Mouse (Mus musculus) heart, postnatal 36 days (tissue): ENCODE results near the gene Klf6. TPM values are rescaled to one million over a fixed set of nuclear protein-coding genes. Genes with fewer than 3 reads are reported as not detected.
A peak's percentile ranks its signal among the peaks of the same experiment; 100 is the strongest.

ENCODE experiments used
- DNase-seq, 2 experiments: peaks; one replicate each; pipeline ENCODE4 v3.0.0; 2021 to 2022
- intact Hi-C: fragments of 180-260 bp; cut with DNase I; formaldehyde crosslinking; loops from one replicate; pipeline ENCODE4 v1.15.1; 2025
- total RNA-seq, 2 experiments: library from RNA; stranded (reverse); gene quantifications; 2 replicates each; pipeline ENCODE4 v1.2.3; 2021

Klf6 gene
- total RNA-seq, 2 experiments from 2014 or later, result 52.0 to 65.6 TPM

DNA sequence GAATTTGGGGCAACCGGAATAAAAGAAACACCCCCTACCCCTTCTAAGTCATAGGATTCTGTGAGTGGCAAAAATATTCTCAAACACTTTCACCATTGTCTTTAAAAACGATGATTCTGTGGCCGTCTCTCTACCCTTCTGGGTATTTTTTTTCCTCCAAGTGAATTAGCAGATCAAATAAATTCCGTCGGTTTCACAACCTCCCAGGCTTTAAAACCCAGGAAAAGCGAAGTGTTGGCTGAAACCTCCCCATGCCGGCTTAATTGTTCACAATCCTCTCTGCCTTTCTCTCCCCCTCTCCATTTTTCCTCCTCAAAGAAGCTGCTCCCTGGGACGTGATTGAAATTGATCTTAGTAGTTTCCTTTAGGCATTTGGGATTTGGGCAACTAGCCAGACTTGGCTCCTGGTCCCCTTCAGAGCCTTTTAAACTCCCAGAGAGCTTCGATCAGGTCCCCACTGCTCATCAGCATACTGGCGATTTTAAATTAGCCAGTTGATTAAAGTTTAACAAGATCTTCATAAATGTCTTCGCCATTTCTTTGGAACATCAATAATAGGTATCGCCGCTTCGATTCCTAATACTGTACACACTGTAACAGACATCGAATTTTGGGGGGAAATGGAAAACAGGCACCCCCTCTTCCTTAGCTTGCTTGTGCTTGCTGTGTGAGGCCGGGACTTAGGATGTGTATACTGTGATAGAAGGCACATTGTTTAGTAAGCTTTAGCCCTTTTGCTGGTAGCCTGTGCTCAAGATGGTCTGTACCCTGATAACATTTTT, 1.5 kb downstream of the Klf6 start:
- DNase-seq, result peak; percentile 56 to 75
- intact Hi-C loops, result loop anchor here (1.0 to 5.0 kb wide), 10 partner anchors 60 to 1196 kb away; no protein-coding TSS in a partner anchor

DNA sequence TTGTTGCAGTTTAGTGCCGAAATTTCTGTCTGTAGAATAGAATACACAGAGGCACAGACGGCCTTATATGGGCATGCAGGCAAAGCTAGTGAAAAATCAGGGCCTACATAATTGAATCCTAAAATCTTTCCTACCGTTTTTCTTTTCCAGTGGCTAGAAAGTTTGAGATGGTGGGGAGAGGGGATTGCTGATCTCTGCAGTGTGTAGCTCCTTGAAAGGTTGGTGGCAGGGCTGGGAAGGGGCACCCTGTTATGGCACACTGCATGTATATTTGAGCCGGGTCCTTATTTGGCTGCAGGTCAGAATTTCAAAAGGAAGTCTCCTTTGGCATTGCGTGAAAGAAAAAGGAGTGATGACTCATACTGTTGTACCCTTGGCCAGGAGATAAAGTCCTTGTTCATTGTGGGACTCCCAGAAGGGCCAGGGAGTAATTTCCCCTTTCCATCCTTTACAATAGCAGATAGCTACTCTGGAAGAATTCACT, 2.2 kb downstream of the Klf6 start:
- intact Hi-C loops, result loop anchor here (1.0 to 5.0 kb wide), 10 partner anchors 60 to 1197 kb away; no protein-coding TSS in a partner anchor
- peak; percentile 55 to 71 for DNase-seq

DNA sequence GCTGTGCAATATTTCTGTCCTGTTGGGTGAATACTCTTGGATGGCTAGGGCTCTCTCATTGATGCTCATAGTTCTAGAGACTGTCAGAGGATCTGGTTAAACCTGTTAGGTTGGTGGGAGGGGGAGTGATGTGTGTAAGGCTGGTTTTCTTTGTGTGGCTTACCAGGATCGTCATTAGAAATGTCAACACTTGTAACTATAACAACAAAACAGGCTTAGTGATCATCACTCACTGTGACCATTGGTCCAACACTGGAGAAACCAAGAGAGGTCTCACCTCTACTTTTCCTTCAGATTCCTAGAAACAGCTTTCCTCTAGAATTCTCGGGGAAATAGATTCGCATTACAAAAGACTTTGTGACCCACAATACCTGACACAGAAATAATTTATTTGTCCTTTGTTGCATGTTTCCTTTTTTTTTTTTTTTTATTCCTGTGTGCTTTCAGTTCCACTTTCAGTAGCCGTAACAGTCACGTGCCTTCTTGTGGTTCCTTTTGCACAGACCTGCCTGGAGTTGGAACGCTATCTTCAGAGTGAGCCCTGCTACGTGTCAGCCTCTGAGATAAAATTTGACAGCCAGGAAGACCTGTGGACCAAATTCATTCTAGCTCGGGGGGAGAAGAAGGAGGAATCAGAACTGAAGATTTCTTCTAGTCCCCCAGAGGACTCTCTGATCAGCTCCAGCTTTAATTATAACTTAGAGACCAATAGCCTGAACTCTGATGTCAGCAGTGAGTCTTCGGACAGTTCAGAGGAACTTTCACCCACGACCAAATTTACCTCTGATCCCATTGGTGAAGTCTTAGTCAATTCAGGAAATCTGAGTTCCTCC, 3.2 kb downstream of the Klf6 start:
- no peak for DNase-seq
- intact Hi-C loops, result loop anchor here (5.0 kb wide), 10 partner anchors 152 to 922 kb away; no protein-coding TSS in a partner anchor

DNA sequence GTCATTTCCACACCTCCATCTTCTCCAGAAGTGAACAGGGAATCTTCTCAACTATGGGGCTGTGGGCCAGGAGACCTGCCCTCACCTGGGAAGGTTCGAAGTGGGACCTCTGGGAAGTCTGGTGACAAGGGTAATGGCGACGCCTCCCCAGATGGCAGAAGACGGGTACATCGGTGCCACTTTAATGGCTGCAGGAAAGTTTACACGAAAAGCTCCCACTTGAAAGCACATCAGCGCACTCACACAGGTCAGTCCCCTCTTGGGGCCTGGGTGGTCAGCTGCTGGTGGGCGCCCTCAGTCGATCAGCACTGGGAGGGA, 3.8 kb downstream of the Klf6 start:
- intact Hi-C loops, result loop anchor here (5.0 kb wide), 2 partner anchors 428 to 518 kb away; no protein-coding TSS in a partner anchor
- DNase-seq, result no peak

DNA sequence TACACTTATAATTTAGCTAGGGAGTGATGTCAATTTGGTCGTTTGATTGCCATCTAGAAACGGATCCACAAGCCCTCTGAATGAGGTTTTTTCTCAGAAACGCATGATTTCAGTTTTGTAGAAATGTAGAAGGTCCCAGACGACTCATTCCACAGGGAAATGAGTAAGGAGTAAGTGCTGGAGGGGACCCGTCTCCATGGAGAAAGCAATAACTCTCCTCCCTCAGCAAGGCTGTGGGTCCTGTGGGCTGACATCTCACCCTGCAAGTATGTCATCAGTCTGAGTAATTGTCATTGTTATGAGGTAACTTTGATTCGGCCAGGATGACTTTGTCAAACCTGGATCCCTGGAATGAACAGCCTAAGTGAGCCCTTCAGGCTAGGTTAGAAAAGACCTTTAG, 4.8 kb downstream of the Klf6 start:
- intact Hi-C loops, result loop anchor here (5.0 kb wide), 2 partner anchors 429 to 519 kb away; no protein-coding TSS in a partner anchor

DNA sequence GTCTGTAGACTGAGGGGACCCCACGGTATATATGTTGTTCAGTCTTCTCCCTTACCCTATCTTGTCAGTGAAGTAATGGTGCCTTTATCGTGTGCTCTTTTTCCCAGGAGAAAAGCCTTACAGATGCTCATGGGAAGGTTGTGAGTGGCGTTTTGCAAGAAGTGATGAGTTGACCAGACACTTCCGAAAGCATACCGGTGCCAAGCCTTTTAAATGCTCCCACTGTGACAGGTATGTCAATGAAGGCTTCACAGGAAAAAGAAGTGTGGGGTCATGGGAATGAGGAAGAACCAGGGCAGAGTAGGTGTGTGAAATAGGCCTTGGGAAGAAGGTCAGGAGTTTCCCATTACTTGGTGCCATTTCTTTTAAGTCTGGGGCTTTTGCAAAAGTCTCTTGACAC, 5.2 kb downstream of the Klf6 start:
- intact Hi-C loops, result loop anchor here (5.0 kb wide), 2 partner anchors 429 to 519 kb away; no protein-coding TSS in a partner anchor
- peak in 1 of 2 experiments; percentile 19 for DNase-seq

More for the DNA sequence above, 4.8 kb downstream of the Klf6 start:
- DNase-seq, result no peak

DNA sequence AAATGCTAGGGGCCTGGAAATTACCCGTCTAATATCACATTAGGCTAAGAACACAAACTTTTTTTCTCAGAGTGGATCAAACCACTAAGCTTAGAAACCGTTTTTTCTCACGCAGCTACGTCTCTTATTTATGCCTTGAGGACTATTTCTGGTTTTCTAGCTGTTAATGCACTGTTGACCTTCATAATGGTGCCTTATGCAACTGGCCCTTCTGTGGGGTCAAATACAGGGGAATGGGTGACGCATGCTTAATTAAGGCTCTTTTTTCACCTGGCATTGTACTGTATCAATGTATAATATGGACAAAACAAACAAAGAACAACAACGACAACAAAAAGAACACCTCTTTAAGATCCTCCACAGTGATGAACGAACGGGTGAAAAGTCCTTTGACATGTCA, 7.1 kb downstream of the Klf6 start:
- DNase-seq, result no peak
- intact Hi-C loops, result loop anchor here (5.0 kb wide), 2 partner anchors 431 to 521 kb away; no protein-coding TSS in a partner anchor

DNA sequence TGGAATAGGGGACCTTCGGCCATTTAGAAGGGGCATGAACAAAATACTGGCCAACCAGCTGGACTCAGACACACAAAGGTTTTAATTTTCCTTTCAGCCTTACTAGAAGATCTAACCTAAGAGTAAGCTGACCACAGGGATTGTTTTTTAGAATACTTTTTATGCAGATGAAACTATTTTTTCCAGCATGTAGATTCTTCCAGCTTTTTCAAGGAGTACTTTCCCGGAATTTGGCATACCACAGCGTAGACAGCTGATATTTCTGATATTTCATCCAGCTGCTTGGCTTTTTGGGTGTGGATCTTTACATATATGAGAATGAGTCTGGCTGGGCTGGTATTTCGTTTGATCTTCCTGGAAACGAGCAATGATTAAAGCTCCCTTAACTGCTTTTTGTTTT, 8.2 kb downstream of the Klf6 start:
- no peak for DNase-seq
- intact Hi-C loops, result loop anchor here (5.0 kb wide), 2 partner anchors 432 to 522 kb away; no protein-coding TSS in a partner anchor

DNA sequence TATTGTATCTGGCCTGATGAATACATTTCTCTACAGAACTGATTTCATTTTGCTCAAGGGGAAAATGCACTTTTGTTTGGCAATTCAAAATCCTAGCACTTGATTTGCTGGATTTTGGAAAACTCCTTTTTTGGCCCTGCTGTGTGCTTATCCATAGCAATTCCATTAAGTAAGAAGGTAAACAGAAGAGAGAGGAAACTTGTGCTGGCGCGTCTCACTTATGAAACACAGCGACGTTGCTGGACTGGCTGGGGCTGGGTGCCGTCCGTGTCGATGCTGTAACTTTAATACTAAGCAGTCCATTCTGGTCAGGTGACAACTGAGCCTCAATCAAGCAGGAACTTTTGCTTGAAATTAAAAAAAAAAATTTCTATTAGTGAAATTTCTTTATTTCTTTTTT, 8.6 kb downstream of the Klf6 start:
- intact Hi-C loops, result loop anchor here (5.0 kb wide), 2 partner anchors 433 to 523 kb away; no protein-coding TSS in a partner anchor
- DNase-seq, result peak in 1 of 2 experiments; percentile 55

DNA sequence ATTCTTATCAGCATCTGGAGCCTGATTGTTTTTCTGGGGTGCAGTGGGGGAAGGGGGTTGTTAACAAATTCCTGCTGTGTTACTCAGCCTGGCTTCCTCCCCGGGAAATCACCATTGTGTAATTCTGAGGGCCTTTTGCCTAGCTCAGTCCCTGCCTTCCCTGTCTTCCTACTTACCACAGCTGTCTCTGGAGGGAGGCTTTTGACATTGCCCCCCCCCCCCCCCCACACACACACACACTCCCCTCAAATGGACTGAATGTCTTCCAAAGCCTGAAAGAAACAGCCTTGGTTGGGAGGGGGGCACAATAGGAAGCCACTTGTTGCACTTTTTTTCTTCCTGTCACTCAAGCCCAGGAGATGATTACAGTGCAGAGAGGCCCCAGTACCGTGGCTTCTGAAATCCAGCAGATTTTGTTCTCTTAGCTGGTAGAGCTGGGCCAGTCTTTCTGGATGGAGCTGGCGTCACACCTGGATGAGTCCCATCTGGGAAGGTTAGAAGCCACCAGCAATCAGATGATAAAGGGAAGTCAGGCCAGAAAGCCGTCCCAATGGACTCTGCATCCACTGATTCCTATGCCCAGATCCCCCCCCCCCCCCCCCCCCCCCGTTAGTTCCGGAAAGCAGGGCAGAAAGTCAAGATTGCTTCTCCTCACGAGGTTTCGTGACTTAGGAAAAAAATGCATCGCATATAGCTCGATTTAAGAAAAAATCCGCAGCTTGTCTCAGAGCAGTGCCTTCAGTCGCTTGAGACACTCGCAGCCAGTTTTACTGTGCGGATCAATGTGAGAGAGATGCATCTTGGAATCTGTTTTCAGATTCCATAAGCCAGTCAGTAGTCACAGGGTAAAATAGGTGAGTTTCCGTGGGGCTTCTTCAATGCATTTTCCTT, 9.3 kb downstream of the Klf6 start:
- DNase-seq, result peak; percentile 73 to 74
- intact Hi-C loops, result no loop called here

DNA sequence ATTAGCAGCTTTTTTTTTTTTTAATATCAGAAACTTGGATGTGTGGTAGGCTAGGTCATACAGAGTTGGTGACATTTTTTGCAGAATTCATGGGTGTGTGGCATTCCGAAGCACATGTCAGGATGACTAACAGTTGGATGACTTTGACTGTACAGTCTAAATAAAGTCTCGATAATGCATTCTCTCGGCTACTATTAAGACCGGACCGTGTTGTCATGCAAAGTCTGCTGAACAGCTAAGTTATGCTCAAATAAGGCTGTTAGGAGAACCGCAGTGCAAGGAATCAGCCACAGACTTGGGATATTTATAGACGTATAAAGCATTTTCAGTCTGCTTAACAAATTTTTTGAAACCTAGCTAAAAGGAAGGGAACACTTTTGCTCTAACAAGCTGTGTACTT, 10.1 kb downstream of the Klf6 start:
- no peak for DNase-seq

DNA sequence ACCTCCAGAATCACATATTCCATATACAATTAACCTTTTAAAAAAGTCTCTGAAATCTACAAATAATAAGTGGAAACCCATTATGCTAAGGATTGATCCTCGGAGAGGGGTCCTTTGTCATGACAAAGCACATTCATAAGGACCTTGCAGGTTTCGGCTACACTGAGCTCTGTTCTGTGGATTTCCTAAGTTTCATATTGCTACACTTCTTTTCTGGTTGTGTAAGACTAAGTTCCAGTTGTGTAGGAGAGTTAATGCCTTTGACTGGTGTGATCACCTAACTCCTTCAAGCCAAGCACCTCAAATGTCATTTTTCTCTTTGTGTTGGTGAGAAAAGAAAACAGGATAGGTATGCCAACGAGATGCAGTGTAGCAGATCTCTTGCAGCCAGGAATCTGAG, 12.4 kb downstream of the Klf6 start:
- intact Hi-C loops, result no loop called here
- no peak for DNase-seq

More for the DNA sequence above, 10.1 kb downstream of the Klf6 start:
- intact Hi-C loops, result no loop called here

DNA sequence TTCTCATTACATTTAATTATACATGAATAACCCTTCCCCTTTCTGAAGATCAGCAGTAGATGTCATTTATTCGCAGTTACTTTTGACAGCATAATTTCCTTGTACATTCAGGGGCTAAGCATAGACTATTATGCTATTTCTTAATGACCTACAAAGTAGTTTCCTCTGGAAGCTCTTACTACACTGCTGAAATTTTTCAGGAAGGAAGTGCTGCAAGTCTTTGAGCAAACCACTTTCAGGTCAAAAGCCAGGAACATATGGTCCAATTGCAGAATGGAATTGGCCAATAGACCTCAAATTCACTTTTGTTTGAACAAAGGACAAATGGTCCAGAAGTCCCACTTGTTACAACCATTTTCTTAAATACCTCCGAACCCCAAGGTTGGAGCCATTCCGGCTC, 14.2 kb downstream of the Klf6 start:
- intact Hi-C loops, result loop anchor here (5.0 kb wide), 1 partner anchor 62 kb away; no protein-coding TSS in a partner anchor
- DNase-seq, result no peak

DNA sequence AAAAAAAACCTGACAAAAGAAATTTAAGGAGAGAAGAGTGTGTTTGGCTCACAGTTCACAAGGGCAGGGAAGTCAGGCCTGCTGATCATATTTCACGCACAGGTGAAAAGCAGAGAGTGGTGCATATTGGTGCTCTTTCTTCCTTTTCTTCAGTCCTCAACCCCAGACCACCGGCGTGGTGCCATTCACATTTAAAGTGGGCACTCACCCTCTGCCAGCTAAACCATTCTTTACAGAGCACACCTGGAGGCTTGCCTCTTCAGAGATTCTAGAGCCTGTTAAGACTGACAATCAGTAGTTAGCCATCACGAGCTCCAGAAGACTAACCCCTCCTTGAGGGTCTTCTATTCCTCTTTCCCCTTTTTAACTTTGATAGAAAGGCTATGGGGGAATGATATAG, 17.5 kb downstream of the Klf6 start:
- DNase-seq, result no peak
- intact Hi-C loops, result loop anchor here (5.0 kb wide), 1 partner anchor 59 kb away; no protein-coding TSS in a partner anchor

DNA sequence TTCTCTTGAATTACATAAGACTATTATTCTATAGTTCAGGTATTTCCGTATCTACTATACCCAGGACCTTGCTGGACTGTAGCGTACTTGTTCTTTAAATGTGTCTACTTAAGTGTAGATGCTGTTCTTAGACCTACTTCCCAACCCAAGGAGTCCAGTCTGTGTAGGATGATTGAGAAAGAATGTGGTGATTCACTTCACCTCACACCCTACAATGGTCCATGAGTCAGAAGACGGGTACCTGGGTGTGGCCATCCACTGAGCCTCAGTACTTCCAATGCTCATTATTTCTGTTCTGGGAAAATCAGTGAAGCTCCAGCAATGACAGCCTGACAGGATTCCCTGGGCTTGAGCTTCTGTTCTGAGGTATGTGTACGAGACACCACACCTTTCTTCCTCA, 25.5 kb downstream of the Klf6 start:
- intact Hi-C loops, result no loop called here
- no peak for DNase-seq

DNA sequence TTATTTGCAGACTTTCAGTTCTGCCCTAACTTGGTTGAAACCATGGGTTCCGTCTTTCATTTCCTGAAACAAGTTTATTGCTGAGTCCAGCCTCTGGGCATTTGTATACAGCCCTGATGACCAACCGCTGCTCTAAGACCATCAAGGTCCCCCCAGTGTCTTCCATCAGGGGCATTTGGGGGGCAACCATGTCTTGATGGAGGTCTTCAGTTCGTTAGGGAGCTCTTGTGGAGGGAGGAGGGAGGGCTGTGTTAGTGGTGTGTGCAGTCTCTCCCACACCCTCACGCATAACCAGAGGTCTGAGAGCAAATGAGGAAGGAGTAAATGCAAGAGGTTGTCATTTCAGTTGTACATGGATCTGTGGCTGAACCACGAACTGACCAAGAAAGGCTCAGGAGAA, 26.9 kb downstream of the Klf6 start:
- peak in 1 of 2 experiments; percentile 42 for DNase-seq
- intact Hi-C loops, result no loop called here

DNA sequence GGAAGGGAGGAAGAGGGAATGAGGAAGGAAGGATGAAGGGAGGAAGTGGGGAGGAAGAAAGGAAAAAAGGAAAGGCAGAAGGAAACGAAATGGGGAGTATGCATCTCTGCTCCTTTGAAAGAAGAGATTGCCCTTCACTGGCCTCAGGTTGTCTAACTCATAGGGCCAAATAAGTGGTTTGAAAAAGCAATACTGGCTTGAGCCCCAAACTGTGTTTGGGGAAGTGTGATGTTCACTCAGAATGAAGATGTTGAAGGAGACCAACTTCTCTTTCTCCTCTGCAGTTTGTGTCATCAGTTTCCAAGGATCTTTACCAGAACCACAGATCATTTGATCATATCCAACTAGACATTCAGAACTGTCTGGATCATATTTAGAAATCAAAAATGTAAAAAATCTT, 27.4 kb downstream of the Klf6 start:
- DNase-seq, result no peak
- intact Hi-C loops, result no loop called here

DNA sequence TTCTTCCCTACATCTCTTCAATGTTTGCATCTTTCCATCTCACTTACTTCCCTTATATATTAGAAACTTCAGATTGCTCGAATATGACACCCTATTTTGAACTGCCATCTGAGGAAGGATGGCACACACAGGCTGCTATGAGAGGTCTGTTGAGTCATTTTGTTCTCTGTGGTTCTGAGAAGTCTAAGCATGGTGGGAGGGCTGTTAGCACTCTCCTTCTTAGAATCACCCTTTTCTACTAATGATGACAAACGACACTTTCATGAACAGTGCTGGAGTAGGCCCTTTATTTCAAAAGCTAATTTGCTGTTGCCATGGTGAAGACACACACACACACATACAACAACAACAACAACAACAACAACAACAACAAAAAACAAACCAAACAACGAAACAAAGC, 28.8 kb downstream of the Klf6 start:
- intact Hi-C loops, result no loop called here
- no peak for DNase-seq

DNA sequence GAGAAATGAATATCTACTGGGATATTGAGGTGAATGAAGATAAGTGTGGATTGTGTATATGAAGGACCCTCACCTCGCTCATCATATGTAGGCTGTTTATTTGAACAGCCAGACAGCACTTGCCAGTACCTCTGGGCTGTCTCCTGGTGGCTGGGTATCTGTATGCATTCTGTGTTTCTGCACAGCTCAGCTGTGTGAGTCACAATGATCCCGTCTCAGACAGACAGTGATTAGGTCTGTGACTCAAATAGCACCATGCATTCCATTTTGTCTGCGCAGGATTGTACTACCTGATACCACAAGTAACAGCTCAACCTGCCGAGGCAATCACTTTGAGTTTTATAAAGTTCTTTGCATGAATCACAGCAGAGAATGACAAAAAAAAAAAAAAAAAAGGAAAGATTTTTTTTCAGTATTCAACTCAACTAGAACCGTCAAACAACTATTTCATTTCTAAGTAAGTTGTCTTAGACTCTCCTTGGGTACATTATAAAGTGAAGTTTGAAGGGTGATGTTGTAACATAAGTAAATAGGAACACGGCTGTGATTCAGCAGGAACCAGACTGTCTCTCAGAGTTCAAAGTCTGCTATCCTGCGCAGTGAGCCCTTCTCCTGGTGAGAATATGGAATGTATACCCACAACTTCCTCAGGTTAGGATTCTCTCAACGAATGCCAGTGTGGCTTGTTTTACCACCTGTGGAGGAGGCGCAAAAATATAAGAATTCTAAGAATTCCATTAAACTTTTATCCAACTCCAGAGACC, 31.6 kb downstream of the Klf6 start:
- no peak for DNase-seq
- intact Hi-C loops, result no loop called here
